Mouse (Mus musculus): ENCODE results near the gene Gm45808.

DNA sequence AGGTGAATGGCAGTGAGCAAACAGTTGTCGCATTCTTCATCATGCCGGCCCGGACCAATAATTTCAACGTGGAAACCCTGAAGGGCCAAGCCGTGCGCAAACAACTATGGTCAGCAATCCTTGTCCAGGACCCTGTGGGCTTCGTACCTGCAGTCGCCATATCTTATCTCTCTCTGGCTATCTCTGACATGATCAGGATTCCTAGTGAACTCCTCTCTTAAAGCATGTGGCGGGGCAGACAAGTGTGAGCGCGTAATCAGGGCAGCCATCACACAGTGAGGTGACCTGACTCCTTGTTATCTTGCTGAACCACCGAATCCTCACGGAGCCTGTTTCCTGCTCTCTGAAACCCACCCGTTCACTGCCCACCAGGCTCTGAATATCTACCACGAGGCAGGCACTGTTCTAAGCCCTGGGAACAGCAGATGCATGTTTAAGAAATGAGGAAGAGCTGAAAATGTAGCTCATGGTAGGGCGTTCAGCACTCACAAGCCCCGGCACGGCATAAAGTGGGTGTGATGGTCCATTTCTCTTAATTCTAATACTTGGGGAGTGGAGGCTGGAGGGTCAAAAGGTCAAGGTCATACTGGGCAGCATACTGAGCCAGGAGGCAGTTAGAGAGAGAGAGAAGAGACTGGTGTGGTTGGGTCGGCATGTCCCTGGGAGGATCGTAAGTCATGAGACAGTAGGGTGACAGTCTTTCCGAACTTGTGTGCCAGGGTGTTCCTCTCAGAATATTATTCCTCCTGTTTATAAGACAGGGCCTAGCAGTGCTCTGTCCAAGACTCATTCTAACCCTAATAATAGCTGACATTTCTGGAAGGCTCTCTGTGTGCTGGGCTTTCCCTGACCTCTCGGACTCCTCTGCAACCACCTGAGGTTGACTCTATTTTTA lies 42.8 kb downstream of the Gm45808 start:
- TF ChIP-seq EP300 (IDR thresholded peaks at IDR 0.05; ENCODE audit: low read depth) (no peak), CTCF (IDR thresholded peaks at IDR 0.05; ENCODE audit: low read depth) (no peak)

Data from liver, postnatal 0 days (tissue).